Mouse (Mus musculus) frontal cortex, adult 2 months (tissue): ENCODE data around the gene Slc22a29. TPM values are rescaled to one million over a fixed set of nuclear protein-coding genes. Genes with fewer than 3 reads are reported as not detected.
"Not testable (repeated sequence)": the region's sequence is repeated elsewhere in the genome, so short reads cannot be mapped to it uniquely, and the experiment has no call there.

Experiments used
- DNase-seq, 2 experiments: peaks; one replicate each; pipeline ENCODE4 v3.0.0; 2022; ENCODE audit warnings: low spot score in 1 of 2; ENCODE audit errors: extremely low spot score in 1 of 2
- polyA plus RNA-seq: library from polyadenylated mRNA; depleted of rRNA; stranded (reverse); fragments of >200 nt; gene quantifications from 2 replicates; pipeline ENCODE4 v1.2.3, GENCODE M21; 2012; rRNA removed

Slc22a29 gene
- polyA plus RNA-seq = 0.08 TPM in 1 of 2 replicates, not detected in the other

DNA sequence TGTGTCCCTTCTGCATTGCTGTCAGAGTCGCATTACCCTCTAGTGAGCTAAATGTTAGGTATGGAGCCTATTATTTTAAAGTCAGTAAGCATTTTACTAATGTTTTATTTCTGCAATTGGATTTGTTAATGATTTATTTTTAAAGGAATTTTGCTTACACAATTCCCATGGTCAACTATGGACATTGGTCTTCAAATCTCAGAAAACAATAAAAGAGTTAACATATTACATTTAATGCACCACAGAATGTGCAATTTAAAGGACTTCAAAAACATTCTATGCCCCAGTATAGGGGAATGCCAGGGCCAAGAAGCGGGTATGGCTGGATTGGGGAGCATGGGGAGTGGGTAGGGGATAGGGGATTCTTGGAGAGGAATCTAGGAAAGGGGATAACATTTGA, at the start of gene Slc22a29:
TSS of gene Slc22a29 (minus strand) at position 101 of the 400 bp plus-strand sequence.
- no peak for DNase-seq

DNA sequence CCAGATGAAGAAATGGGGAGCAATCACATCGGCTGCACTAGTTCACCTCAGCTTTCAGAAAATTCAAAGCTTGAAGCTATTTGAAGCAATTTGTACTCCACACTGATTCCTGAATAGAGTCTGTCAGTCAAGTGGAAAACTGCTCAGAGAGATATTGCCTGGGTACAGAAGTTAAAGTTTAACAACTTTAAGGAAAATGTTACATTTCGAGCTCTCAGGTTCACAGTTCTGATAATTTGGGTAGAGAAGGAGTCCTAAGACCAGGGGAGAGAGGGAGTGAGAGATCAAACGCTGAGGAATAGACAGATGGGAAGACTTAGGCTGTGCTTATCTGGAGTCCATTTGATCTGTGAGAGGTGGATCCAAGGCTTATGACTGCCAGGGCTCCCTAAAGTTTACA, 46.6 kb upstream of the Slc22a29 start:
- no peak for DNase-seq

DNA sequence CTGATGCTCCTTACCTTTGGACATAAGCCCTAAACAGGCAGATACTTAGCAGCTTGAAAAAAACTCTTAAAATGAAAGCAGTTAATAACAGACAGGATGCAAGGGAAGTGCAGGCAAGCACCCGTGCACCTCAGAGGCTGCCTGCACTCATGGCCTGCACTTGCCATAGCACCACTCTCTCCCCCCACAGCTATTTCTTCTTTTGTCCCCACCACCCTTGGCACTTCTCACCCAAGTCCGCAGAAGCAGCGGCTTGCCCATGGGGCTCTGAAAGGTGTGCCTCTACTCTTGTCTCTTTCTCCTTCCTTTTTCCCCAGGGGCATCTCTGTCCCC, 34.0 kb upstream of the Slc22a29 start:
- peak in 1 of 2 experiments; percentile 0 for DNase-seq

DNA sequence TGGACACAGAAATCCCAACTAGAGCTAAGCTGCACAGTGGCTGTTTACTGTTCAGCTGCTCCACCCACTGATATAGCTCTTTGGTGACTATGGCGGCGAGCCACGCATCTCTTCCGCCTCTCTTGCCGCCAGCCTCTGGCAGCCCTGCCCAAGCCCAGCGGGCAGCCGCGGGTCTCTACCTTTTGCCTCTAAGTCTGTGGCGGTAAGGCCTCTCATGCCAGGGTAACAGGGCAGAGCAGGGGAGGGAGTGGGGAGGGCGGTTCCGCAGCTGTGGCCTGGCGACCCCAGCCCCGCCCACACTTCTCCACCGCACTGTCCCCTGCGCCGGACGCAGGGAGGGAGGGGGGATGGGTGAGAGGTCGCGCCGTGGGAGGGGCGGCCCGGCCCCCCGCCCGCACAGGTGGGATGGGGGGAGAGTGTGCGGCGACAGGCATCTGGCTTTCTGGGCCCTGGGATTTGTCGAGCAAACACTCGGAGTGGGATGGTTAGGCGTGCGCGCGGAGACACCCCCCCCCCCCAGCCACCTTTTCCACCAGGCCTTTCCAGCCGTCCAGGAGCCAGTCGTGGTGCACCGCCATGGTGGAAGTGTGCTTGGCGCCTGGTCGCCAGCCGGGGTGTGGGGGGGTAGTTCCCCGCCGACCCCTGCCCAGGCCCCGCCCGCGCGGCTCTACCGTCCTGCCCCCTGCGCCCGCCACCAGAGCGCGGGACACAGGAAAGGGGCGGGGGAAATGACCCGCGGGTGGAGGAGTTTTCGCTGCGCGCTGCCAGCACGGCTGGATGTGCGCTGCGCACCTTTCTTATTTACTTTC, 33.4 kb upstream of the Slc22a29 start:
- DNase-seq = peak in 1 of 2 experiments; percentile 2

DNA sequence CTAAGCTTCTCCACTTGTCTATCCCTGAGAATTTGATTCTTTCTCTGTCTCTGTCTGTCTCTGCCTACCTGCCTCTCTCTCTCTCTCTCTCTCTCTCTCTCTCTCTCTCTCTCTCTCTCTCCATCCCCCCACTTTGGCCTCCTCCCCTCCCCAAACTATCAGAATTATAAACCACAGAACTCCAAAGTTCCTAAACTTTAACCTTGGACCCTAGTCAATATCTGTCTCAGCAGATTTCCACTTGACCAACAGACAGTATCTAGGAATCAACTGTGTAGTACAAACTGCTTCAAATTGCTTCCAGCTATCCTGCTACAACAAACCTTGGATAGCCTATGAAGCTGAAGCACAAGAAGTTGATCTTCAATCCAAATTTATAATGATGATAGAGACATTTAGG, 10.2 kb upstream of the Slc22a29 start:
- no peak for DNase-seq

DNA sequence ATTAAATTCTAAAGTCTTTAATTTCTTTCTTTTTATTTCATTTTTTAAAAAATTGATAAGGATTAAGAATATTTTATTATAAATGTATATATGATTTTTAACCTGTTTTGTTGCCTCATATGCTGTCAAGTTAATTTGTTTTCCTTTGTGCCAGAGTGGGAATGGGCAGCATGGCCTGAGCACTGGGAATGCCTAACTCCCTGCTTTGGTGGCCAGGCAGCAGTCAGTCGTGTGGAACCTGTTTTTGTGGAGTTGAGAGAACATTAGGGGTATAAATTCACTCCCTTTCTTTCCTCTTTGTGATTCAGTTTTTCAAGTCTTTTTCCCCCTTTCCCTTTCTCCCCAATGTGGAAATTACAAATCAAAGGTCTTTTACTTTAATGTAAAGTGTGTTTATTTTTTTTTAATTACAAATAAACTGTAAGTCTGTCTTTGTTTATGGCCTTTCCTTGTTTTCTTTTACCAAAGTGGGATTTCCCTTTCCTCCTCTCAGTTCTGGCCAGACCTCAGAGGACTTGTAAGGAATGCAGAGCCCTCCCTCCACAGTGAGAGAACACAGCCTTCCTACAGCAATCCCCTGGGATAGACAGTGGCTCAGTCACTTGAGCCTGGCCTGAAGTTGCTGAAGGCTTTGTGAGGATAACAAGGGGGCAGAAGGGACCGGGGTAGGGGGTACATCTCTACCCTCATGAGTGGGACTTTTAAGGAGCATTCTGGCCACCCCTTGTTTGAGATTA, 69.7 kb downstream of the Slc22a29 start:
- no peak for DNase-seq

DNA sequence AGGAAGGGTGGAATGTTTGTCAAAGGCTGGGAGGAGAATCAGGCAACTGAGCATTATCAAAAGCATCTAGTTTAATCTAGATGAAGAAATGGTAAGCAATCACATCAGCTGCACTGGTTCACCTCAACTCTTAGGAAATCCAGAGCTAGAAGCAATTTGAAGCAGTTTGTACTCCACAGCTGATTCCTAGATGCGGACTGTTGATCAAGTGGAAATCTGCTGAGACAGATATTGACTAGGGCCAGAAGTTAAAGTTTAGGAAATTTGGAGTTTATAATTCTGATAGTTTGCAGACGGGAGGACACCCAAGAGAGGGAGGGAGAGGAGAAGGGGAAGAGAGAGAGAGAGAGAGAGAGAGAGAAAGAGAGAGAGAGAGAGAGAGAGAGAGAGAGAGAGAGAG, 76.0 kb downstream of the Slc22a29 start:
- not testable (repeated sequence) for DNase-seq

DNA sequence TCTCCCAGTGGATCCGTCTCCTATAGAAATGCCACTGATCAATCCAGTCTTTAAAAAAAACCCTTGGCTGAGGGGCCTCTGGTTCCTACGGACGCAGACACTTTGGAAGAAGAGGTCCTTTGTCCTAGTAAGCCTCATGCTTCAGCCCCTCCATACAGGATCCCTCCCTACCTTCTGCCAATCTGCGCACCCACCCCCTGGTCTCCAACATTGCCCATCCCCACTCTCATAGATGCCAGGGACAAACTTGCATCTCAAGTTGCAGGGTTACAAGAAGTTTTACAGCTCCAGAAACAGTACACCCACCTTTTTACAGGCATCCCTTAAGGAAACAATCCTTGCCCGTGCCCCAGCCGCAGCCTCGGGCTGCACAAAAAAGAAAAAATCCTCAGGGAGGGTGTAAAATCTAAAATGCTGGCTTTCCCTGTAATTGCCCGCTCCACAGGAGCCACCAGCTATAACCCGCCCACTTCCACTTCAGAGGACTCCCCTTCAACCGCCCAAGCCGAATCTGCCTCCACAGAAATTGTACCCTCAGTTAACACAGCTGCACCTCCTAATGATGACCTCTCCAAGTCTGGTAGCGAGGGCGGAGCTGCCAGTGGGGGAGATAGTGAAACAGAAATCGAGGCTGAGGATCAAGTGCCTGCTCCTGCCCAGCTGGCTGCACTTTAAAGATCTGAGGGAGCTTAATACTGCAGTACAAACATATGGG, 84.4 kb downstream of the Slc22a29 start:
- not testable (repeated sequence) for DNase-seq

DNA sequence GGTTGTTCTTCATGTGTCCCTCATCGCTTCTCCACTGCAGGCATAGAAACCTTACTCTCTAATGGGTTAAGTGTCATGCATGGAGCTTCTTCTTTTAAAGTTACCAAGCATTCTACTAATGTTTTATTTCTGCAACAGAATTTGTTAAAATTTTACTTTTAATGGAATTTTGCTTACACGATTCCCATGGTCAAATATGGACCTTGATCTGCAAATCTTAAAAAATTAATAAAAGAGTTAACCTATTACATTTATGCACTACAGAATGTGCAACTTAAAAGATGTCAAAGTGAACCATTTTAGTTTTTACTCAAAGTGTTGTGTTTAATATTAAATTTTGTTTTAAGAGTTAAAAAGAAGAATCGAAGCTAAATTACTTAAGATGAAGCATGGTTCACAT, 86.8 kb downstream of the Slc22a29 start, which contains the start of gene Slc22a28:
TSS of gene Slc22a28 (minus strand) at position 102 of the 400 bp plus-strand sequence.
- DNase-seq = not testable (repeated sequence)

Other genes starting within 250 kb of the Slc22a29 start
- gene Slc22a28, start 86.9 kb downstream of the Slc22a29 start, polyA plus RNA-seq = not detected in 2 replicates
- not detected in 2 replicates for gene Slc22a30, start 186.2 kb upstream of the Slc22a29 start, polyA plus RNA-seq